Mouse (Mus musculus) kidney, adult 2 months (tissue): ENCODE results near the gene Strada. TPM values are rescaled to one million over a fixed set of nuclear protein-coding genes. Genes with fewer than 3 reads are reported as not detected.

Experiments used
- DNase-seq: peaks from one replicate; pipeline ENCODE4 v3.0.0; 2021
- H3K27ac ChIP-seq: fragments of 200-500 bp; 2 replicates; pipeline ENCODE4 v1.5.1; 2012; ENCODE audit warnings: low read depth, low read length, control low read depth, inconsistent platforms; ENCODE audit not compliant: insufficient read depth
- H3K27me3 ChIP-seq: fragments of 200-500 bp; replicated peaks from 2 replicates; pipeline ENCODE4 v1.6.1; 2012; ENCODE audit warnings: mild to moderate bottlenecking, moderate library complexity, low read length, inconsistent platforms; ENCODE audit not compliant: control insufficient read depth, insufficient read depth
- H3K36me3 ChIP-seq: fragments of 200-500 bp; 2 replicates; pipeline ENCODE4 v1.6.1; 2012; ENCODE audit warnings: mild to moderate bottlenecking, moderate library complexity, low read length, inconsistent platforms; ENCODE audit not compliant: control insufficient read depth, insufficient read depth
- H3K4me1 ChIP-seq: fragments of 200-500 bp; 2 replicates; pipeline ENCODE4 v1.6.1; 2011; ENCODE audit warnings: low read length; ENCODE audit not compliant: control insufficient read depth, insufficient read depth
- H3K4me3 ChIP-seq: fragments of 200-500 bp; 2 replicates; pipeline ENCODE4 v1.5.1; 2011; ENCODE audit warnings: mild to moderate bottlenecking, low read depth, low read length, control low read depth; ENCODE audit not compliant: insufficient read depth
- CTCF ChIP-seq: fragments of 200-500 bp; conservative IDR thresholded peaks from 2 replicates; pipeline ENCODE4 v1.5.1; 2011; ENCODE audit warnings: low read depth, mild to moderate bottlenecking, control low read depth, low read length, moderate library complexity, mixed read lengths; ENCODE audit not compliant: insufficient read depth, insufficient read length
- POLR2A ChIP-seq: fragments of 200-500 bp; IDR thresholded peaks from one replicate; pipeline ENCODE4 v1.6.1; 2011; ENCODE audit warnings: low read depth, low read length, control low read depth
- WGBS: fragments of 180-500 bp; shearing (Covaris S2); methylation state at CpG from one replicate; pipeline ENCODE4 v1.1.7; 2018; 5-methylcytosine and 5-hydroxymethylcytosine counted together
- polyA plus RNA-seq: library from polyadenylated mRNA; depleted of rRNA; stranded (reverse); fragments of >200 nt; gene quantifications from 2 replicates; pipeline ENCODE4 v1.2.3, GENCODE M21; 2012

Gene Strada
- polyA plus RNA-seq, 1 experiment: 28.5 TPM

DNA sequence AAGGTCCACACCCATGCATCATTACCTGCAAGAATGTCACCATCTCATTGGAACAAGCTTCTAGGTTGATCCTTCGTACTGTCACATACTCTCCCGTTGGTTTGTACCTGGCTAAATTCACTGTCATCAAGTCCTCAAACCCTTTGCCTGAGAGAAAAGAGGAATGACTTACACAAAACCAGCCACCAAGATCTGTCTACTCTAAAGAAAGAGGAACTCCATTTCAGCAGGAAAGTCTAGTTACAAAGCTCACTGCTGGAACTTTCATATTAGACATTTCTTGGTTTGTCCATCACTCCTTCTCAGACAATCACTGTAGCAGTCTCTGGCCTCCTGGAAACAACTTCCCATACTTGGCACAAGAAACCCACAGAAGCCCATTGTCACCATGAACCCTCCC, 28.7 kb downstream of the Strada start:
- no peak for TF ChIP-seq POLR2A
- TF ChIP-seq CTCF: no peak
- Histone ChIP-seq H3K36me3 (no peaks in the 10 kb centered on the region), H3K4me1 (no peaks in the 10 kb centered on the region), H3K27ac (no peak overlapping the region), H3K27me3 (no peaks in the 10 kb centered on the region), H3K4me3 (no peak overlapping the region)
- 96% methylated on average over 2 of the region's 2 CpGs for WGBS
- no peak for DNase-seq

DNA sequence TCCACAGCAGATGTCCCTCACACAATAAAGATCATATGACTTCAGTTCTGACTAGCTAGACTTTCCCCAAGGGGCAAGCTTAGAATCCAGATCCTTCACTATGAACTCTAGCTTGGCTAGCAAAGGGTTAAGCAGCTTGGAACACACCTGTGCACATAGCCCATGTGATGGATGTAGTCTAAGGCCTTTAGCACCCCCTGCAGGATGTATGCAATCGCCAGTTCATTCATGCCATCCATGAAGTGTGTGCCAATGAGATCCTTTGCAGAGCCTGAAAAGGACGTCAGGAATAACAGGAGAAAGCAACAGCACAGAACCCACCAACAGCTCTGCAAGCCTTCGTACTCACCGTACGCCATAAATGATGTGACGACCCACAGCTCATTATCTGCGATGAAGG, 31.2 kb downstream of the Strada start:
- H3K27ac ChIP-seq: no peak overlapping the region

DNA sequence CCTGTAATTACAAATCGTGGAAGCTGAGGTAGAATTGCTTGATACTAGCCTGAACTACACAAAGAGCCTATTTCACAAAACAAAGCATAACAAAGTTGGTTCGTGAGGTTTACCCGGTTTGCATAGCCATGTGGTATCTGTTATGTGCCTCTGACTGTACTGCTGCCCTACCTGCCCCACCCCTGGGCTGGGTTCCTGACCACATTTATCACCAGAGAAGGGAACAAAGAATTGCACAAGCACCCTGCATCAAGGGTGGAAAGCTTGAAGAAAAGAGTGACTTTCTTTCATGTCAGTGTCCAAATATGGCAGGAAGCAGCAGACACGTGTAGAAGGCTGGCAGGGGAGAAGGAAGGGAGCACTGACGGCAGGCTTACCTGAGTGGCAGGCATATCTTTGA, 34.5 kb downstream of the Strada start:
- Histone ChIP-seq H3K27me3 (no peaks in the 10 kb centered on the region), H3K36me3 (no peaks in the 10 kb centered on the region; the same call in 1 of the 2 replicates), H3K27ac (no peak overlapping the region), H3K4me3 (no peak overlapping the region), H3K4me1 (no peaks in the 10 kb centered on the region)
- no peak for TF ChIP-seq POLR2A
- TF ChIP-seq CTCF: no peak
- WGBS: 81% methylated on average over 5 of the region's 5 CpGs
- DNase-seq: no peak

More for the DNA sequence above, 31.2 kb downstream of the Strada start:
- WGBS: 85% methylated on average over 7 of the region's 7 CpGs
- Histone ChIP-seq H3K4me3 (no peak overlapping the region), H3K4me1 (no peaks in the 10 kb centered on the region), H3K36me3 (no peaks in the 10 kb centered on the region; the same call in 1 of the 2 replicates), H3K27me3 (no peaks in the 10 kb centered on the region)
- TF ChIP-seq CTCF (peak; percentile 54), POLR2A (no peak)
- DNase-seq: no peak

DNA sequence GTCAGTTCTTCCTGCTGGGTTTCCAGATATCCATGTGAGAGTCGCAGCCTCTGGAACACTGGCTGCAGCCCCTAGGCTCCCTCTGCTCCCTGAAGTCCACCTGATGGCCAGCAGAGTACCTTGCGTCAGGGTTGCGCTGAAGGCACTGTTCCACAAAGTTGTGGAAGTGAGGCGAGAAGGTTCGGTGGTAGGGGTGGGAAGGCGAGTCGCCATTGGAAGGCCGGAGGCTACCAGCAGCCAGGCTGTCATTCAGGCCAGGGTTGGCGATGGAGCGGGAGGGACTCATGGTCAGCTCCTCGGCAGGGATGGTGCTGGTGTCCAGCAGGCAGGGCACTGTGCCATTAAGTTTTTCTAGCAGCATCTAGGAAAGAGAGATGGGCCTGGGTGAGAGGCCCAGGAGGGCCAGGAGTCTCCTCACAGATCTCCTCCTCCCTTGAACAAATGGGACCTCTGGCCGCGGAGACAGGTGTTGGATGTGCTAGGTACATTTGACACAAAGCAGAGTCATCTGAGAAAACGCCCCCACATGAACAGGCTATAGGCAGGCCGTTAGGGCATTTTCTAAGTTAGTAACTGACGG, 37.3 kb downstream of the Strada start:
- H3K4me3 ChIP-seq: no peak overlapping the region
- 80% methylated on average over 16 of the region's 16 CpGs for WGBS
- H3K27me3 ChIP-seq: no peaks in the 10 kb centered on the region
- DNase-seq: no peak
- TF ChIP-seq CTCF (no peak), POLR2A (no peak)
- no peak overlapping the region for H3K27ac ChIP-seq
- no peaks in the 10 kb centered on the region; the same call in 1 of the 2 replicates for H3K36me3 ChIP-seq
- H3K4me1 ChIP-seq: no peaks in the 10 kb centered on the region

DNA sequence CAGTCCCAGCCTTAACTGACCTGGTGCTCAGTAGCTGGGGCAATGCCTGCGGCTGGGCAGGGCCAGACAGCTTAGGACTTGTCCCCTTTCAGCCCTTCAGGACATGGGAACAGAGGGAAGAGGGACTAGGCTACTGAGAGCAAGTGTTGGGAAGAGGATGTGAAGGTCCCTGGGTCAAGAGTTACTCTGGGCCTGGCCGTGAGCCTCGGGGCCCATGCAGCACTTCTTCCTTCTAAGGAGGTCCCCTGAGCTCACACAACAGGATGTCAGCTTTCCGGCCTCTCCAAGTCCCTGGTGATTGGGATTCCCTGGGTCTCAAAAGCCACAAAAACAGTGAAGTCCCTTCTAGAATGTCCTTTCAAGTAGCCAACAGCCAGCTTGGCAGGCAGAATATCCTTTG, 38.4 kb downstream of the Strada start:
- 64% methylated on average over 4 of the region's 4 CpGs for WGBS
- H3K4me3 ChIP-seq: no peak overlapping the region
- H3K27ac ChIP-seq: peak overlapping the region; percentile 69
- H3K27me3 ChIP-seq: no peaks in the 10 kb centered on the region
- no peaks in the 10 kb centered on the region; the same call in 1 of the 2 replicates for H3K36me3 ChIP-seq
- TF ChIP-seq CTCF: no peak
- no peak for TF ChIP-seq POLR2A
- peak; percentile 69 for DNase-seq
- H3K4me1 ChIP-seq: 0 out of 2 replicates have a peak, but pooled peaks cover 2% of the 10 kb centered on the region

DNA sequence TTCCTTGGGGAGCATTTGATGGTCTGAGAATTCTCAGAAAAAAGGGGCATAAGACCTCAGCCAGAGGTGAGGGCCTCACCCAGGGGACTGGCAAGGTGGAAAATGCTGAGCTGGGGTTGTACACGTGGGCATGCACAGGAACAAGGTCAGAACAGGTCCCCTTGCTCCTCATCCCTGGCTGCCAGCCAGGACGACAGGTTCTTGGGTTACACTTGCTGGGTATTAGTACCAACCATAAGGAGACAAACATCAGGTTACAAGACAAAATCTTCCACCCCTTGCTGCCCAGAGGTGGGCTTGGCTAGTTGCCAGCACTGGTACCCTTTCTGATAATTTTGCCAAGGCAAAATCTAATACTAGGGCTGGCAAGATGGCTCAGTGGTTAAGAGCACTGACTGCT, 39.7 kb downstream of the Strada start:
- no peak overlapping the region for H3K4me3 ChIP-seq
- no peaks in the 10 kb centered on the region for H3K27me3 ChIP-seq
- no peaks in the 10 kb centered on the region for H3K36me3 ChIP-seq
- 83% methylated on average over 2 of the region's 2 CpGs for WGBS
- TF ChIP-seq CTCF (no peak), POLR2A (no peak)
- no peak for DNase-seq
- no peak overlapping the region for H3K27ac ChIP-seq
- H3K4me1 ChIP-seq: 0 out of 2 replicates have a peak, but pooled peaks cover 3% of the 10 kb centered on the region

DNA sequence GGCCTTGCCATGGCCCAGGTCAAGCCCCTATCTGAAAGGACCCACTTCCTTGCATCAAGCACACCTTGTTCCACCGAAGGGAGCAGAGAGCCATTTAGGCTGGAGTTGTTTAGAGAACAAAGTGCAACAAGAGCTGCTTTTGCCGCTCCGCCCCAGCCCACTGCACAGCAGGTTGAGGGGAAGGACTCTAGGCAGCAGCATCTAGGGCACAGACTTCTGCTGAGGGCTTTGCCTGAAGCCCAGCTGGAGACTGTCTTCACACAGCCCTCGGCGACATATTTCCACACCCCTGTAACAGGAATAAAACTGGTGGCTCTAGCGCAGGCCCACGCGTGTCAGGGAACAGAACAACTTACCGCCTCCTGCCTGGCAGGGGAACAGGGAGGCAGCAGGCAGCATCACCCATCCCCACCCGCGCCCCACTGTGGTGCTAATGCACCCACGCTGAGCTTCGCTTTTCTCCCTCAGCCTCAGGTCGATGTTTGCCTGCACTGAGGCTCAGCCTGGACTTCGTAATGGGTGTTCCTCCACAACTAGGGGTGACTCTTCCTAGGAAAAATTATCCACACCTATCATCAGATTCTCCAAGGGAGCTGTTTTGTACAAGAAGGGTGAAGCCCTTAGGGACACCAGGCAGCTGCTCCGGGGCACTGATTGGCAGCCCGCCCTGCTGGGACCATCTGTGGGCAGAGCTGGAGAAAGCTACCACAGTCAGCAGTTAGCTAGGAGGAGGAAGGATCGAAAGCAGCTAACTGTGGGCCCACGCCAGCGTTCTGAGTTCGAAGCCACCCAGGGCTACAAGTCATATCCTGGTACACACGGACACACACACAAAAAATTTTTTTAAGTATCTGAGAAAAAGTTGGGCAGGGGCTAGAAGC, 40.9 kb downstream of the Strada start, which contains the start of the genes Gm10840 and Limd2:
Gene Gm10840, plus strand, starts transcription at position 10 of the 881 bp plus-strand sequence.
Gene Limd2, minus strand, starts transcription at position 20 of the 881 bp plus-strand sequence.
- Histone ChIP-seq H3K4me1 (0 out of 2 replicates have a peak, but pooled peaks cover 3% of the 10 kb centered on the region), H3K4me3 (peak within 1 kb of the TSS; percentile 70), H3K27ac (peak within 1 kb of the TSS; percentile 55), H3K36me3 (no peaks in the 10 kb centered on the region), H3K27me3 (no peaks in the 10 kb centered on the region)
- DNase-seq: peak; percentile 39
- WGBS: 56% methylated on average over 22 of the region's 22 CpGs
- TF ChIP-seq CTCF: no peak
- TF ChIP-seq POLR2A: no peak
